Mouse (Mus musculus): ENCODE measurements around the gene Dpy19l2. TPM values are rescaled to one million over a fixed set of nuclear protein-coding genes. Genes with fewer than 3 reads are reported as not detected.

Gene Dpy19l2
- polyA plus RNA-seq, 1 experiment from 2014 or later, result 0.02 TPM

- no peak overlapping the region for H3K9ac ChIP-seq (replicated peaks)
- no peaks in the 10 kb centered on the region for H3K27me3 ChIP-seq (ENCODE audit: insufficient read depth, low read length)
- no peaks in the 10 kb centered on the region for H3K9me3 ChIP-seq (ENCODE audit: low read length)
- DNase-seq (no peak), ATAC-seq (no peak)
- no peaks in the 10 kb centered on the region for H3K36me3 ChIP-seq (replicated peaks; ENCODE audit: insufficient read depth, low read length)
- no peak overlapping the region for H3K4me2 ChIP-seq (ENCODE audit: low read depth, low read length)
- TF ChIP-seq CTCF (IDR thresholded peaks at IDR 0.05; ENCODE audit: low read depth), result no peak
- no peak for TF ChIP-seq EP300 (IDR thresholded peaks at IDR 0.05; ENCODE audit: low read depth)
- peaks cover 23% of the 10 kb centered on the region for H3K4me1 ChIP-seq (ENCODE audit: insufficient read depth)
- H3K4me3 ChIP-seq (ENCODE audit: low read depth, low read length), result no peak overlapping the region
- no peak overlapping the region for H3K27ac ChIP-seq (ENCODE audit: low read depth)
- WGBS (ENCODE audit: insufficient replicate concordance), result 83% methylated on average over 4 of the region's 4 CpGs
Observed at GRCm38 (mm10) chr9:24508880-24509279, 187.2 kb downstream of the Dpy19l2 start.

Other genes starting within 250 kb of the Dpy19l2 start
- 7.5 and 8.9 TPM in 2 replicates for gene Dpy19l1, start 193.2 kb downstream of the Dpy19l2 start, polyA plus RNA-seq (2015; fragmentation: Nextera tagmentation; extraction: Ambion mirVana)
- gene Cypt4, start 71.1 kb downstream of the Dpy19l2 start, polyA plus RNA-seq (2015; fragmentation: Nextera tagmentation; extraction: Ambion mirVana), result not detected in 2 replicates
- 0.44 and 0.58 TPM in 2 replicates for gene Tbx20, start 78.0 kb upstream of the Dpy19l2 start, polyA plus RNA-seq (2015; fragmentation: Nextera tagmentation; extraction: Ambion mirVana)